Mouse (Mus musculus): Measurements from ENCODE around the gene Cycs. TPM values are rescaled to one million over a fixed set of nuclear protein-coding genes. Genes with fewer than 3 reads are reported as not detected.
"Not testable (repeated sequence)": the region's sequence is repeated elsewhere in the genome, so short reads cannot be mapped to it uniquely, and the experiment has no call there.

The Cycs gene
- polyA plus RNA-seq, 1 experiment, result 71.2 TPM

GRCm38 (mm10) chr6:50560776-50561175 is 5.6 kb downstream of the Cycs start:
- WGBS, result 93% methylated on average over 1 of the region's 1 CpGs
- no peaks in the 10 kb centered on the region for H3K27me3 ChIP-seq (ENCODE audit: control insufficient read depth, insufficient read depth, low read length)
- no peak overlapping the region for H3K4me3 ChIP-seq (replicated peaks; ENCODE audit: insufficient read depth, low read depth, low read length)
- DNase-seq, result no peak
- no peak overlapping the region for H3K27ac ChIP-seq (ENCODE audit: insufficient read depth, low read length)
- H3K4me1 ChIP-seq (ENCODE audit: control insufficient read depth, insufficient read depth, low read length), result no peaks in the 10 kb centered on the region
- no peak for TF ChIP-seq CTCF (IDR thresholded peaks at IDR 0.05; ENCODE audit: borderline replicate concordance, insufficient read depth, low read depth, low read length)
- no peak for TF ChIP-seq POLR2A (IDR thresholded peaks at IDR 0.05; ENCODE audit: borderline replicate concordance, insufficient read depth, low read length)

DNA sequence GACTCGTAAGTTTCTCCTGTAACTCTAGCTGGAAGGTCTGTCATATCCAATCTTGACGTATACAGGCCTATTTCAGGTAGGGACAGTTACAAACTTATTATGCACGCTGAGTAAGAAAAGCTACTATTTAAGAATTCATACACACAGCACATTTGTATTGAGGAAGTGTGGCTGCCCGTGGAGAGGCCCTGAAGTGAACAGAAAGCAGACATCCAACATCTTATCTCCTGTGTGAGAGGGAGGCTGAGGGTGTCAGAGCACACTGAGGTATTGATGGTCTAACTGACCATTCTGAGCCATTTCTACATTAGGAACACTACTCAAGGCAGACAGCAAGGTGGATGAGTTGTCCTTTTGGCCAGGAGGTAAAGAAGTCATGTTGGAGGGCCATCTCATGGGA is 7.5 kb downstream of the Cycs start:
- 85% methylated on average over 4 of the region's 4 CpGs for WGBS
- H3K4me1 ChIP-seq (ENCODE audit: control insufficient read depth, insufficient read depth, low read length), result no peaks in the 10 kb centered on the region
- H3K27me3 ChIP-seq (ENCODE audit: control insufficient read depth, insufficient read depth, low read length), result no peaks in the 10 kb centered on the region
- H3K4me3 ChIP-seq (replicated peaks; ENCODE audit: insufficient read depth, low read depth, low read length), result no peak overlapping the region
- DNase-seq, result no peak
- no peak for TF ChIP-seq POLR2A (IDR thresholded peaks at IDR 0.05; ENCODE audit: borderline replicate concordance, insufficient read depth, low read length)
- TF ChIP-seq CTCF (IDR thresholded peaks at IDR 0.05; ENCODE audit: borderline replicate concordance, insufficient read depth, low read depth, low read length), result no peak
- no peak overlapping the region for H3K27ac ChIP-seq (ENCODE audit: insufficient read depth, low read length)

DNA sequence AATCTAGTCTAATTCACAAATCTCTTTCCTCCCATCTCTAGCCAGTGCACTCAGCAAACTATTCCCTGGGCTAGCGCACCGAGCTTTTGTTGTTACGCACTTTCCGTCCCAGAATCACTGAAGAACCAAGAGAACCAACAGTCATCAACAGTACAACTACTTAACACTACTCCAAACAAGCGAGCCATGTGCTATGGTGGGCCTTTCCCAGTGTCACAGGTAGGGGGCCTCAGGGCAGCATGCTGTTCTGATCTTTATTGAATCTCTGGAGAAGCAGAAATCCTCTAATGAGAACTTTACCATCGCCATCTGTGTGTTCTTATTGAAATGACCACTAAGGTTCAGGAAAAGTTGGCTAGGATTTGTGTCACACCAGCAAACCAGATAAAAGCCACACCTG is 8.8 kb downstream of the Cycs start:
- Histone ChIP-seq H3K27me3 (ENCODE audit: control insufficient read depth, insufficient read depth, low read length) (no peaks in the 10 kb centered on the region), H3K27ac (ENCODE audit: insufficient read depth, low read length) (no peak overlapping the region), H3K4me1 (ENCODE audit: control insufficient read depth, insufficient read depth, low read length) (no peaks in the 10 kb centered on the region), H3K4me3 (replicated peaks; ENCODE audit: insufficient read depth, low read depth, low read length) (no peak overlapping the region)
- TF ChIP-seq CTCF (IDR thresholded peaks at IDR 0.05; ENCODE audit: borderline replicate concordance, insufficient read depth, low read depth, low read length) (no peak), POLR2A (IDR thresholded peaks at IDR 0.05; ENCODE audit: borderline replicate concordance, insufficient read depth, low read length) (no peak)
- no peak for DNase-seq
- WGBS, result 89% methylated on average over 6 of the region's 6 CpGs

- DNase-seq; H3K4me1 ChIP-seq (ENCODE audit: control insufficient read depth, insufficient read depth, low read length); H3K27ac ChIP-seq (ENCODE audit: insufficient read depth, low read length); H3K4me3 ChIP-seq (replicated peaks; ENCODE audit: insufficient read depth, low read depth, low read length); H3K27me3 ChIP-seq (ENCODE audit: control insufficient read depth, insufficient read depth, low read length): not testable (repeated sequence)
- WGBS, result 96% methylated on average over 2 of the region's 2 CpGs
Observed at GRCm38 (mm10) chr6:50554223-50554622, 12.1 kb downstream of the Cycs start.

- no peak for TF ChIP-seq POLR2A (IDR thresholded peaks at IDR 0.05; ENCODE audit: borderline replicate concordance, insufficient read depth, low read length)
- TF ChIP-seq CTCF (IDR thresholded peaks at IDR 0.05; ENCODE audit: borderline replicate concordance, insufficient read depth, low read depth, low read length), result no peak
- Histone ChIP-seq H3K27me3 (ENCODE audit: control insufficient read depth, insufficient read depth, low read length) (no peaks in the 10 kb centered on the region), H3K4me3 (replicated peaks; ENCODE audit: insufficient read depth, low read depth, low read length) (no peak overlapping the region), H3K27ac (ENCODE audit: insufficient read depth, low read length) (no peak overlapping the region), H3K4me1 (ENCODE audit: control insufficient read depth, insufficient read depth, low read length) (peaks cover 3% of the 10 kb centered on the region)
- DNase-seq, result no peak
- 82% methylated on average over 5 of the region's 5 CpGs for WGBS
Observed at GRCm38 (mm10) chr6:50552881-50553518, 13.3 kb downstream of the Cycs start.

DNA sequence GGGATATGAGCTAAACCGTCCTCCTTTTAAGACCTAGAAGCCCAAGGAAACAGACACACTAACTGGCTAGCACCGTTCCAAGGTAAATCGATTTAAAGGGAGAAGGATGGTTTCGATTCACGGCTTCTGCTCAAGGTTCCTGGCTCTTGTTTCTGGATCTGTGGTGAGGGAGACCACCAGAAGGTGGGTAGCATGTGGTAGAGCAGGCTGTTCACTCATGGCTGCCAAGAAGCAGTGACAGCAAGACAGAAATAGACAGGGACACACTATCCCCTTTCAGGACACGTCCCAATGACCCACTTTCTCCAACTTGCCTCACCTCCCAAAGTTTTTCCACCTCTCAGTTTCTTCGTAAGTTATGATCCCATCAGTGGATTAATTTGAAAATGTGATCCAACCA is 16.5 kb downstream of the Cycs start:
- WGBS, result 19% methylated on average over 7 of the region's 7 CpGs
- Histone ChIP-seq H3K27me3 (ENCODE audit: control insufficient read depth, insufficient read depth, low read length) (no peaks in the 10 kb centered on the region), H3K4me1 (ENCODE audit: control insufficient read depth, insufficient read depth, low read length) (peaks cover 3% of the 10 kb centered on the region), H3K27ac (ENCODE audit: insufficient read depth, low read length) (no peak overlapping the region), H3K4me3 (replicated peaks; ENCODE audit: insufficient read depth, low read depth, low read length) (no peak overlapping the region)
- no peak for TF ChIP-seq POLR2A (IDR thresholded peaks at IDR 0.05; ENCODE audit: borderline replicate concordance, insufficient read depth, low read length)
- no peak for TF ChIP-seq CTCF (IDR thresholded peaks at IDR 0.05; ENCODE audit: borderline replicate concordance, insufficient read depth, low read depth, low read length)
- DNase-seq, result peak in 1 of 2 experiments; percentile 27

GRCm38 (mm10) chr6:50549051-50549450 is 17.3 kb downstream of the Cycs start:
- no peaks in the 10 kb centered on the region for H3K27me3 ChIP-seq (ENCODE audit: control insufficient read depth, insufficient read depth, low read length)
- DNase-seq, result no peak
- no peak overlapping the region for H3K4me3 ChIP-seq (replicated peaks; ENCODE audit: insufficient read depth, low read depth, low read length)
- no peak for TF ChIP-seq CTCF (IDR thresholded peaks at IDR 0.05; ENCODE audit: borderline replicate concordance, insufficient read depth, low read depth, low read length)
- TF ChIP-seq POLR2A (IDR thresholded peaks at IDR 0.05; ENCODE audit: borderline replicate concordance, insufficient read depth, low read length), result no peak
- no peak overlapping the region for H3K27ac ChIP-seq (ENCODE audit: insufficient read depth, low read length)
- H3K4me1 ChIP-seq (ENCODE audit: control insufficient read depth, insufficient read depth, low read length), result peaks cover 3% of the 10 kb centered on the region
- WGBS, result 84% methylated on average over 5 of the region's 5 CpGs

DNA sequence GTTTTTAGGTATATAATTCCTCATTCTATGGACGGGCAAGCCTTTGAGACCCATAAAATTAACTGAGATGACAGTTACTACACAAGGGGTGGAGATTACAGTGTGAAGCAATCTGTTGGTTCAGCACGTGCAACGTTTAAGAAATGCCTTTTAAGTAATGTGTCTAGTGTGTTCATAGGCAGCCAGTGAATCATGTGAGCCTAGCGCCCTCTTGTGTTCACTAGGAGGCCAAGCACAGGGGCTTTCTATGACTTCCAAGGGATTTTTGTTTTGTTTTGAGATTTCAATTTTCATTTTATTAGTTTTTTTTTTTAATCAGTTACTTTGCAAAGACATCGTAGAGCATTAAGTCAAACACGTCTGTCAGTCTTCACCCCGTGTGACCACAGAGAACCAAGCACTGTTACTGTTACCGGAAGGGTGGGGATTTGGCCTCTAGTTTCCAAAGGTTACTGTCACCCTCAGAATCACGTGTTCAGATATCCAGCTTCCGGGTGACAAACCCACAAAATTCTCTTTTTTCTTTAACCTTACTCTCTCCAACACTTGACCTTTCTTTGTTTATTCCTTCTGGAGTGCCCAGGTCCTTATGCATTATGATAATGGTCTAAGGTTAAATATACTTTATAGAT is 20.8 kb downstream of the Cycs start:
- TF ChIP-seq POLR2A (IDR thresholded peaks at IDR 0.05; ENCODE audit: borderline replicate concordance, insufficient read depth, low read length) (no peak), CTCF (IDR thresholded peaks at IDR 0.05; ENCODE audit: borderline replicate concordance, insufficient read depth, low read depth, low read length) (peak; percentile 70; the same call in 1 of the 2 replicates)
- WGBS, result 27% methylated on average over 10 of the region's 10 CpGs
- peak in 1 of 2 experiments; percentile 29 for DNase-seq
- Histone ChIP-seq H3K4me1 (ENCODE audit: control insufficient read depth, insufficient read depth, low read length) (peaks cover 3% of the 10 kb centered on the region), H3K4me3 (replicated peaks; ENCODE audit: insufficient read depth, low read depth, low read length) (no peak overlapping the region), H3K27me3 (ENCODE audit: control insufficient read depth, insufficient read depth, low read length) (no peaks in the 10 kb centered on the region), H3K27ac (ENCODE audit: insufficient read depth, low read length) (no peak overlapping the region)
